Mouse (Mus musculus): ENCODE results near the gene Iqcn.

Iqcn gene

GRCm38 (mm10) chr8:70703287-70703686, at the start of gene Iqcn:
TSS of gene Iqcn (plus strand) at chr8:70703457.
- DNase-seq (ENCODE audit: extremely low spot score, low read depth, low spot score) = no peak

GRCm38 (mm10) chr8:70654121-70654520, 49.1 kb upstream of the Iqcn start:
- DNase-seq (ENCODE audit: extremely low spot score, low read depth, low spot score) = no peak

GRCm38 (mm10) chr8:70655469-70655868, 47.8 kb upstream of the Iqcn start:
- no peak for DNase-seq (ENCODE audit: extremely low spot score, low read depth, low spot score)

- no peak for DNase-seq (ENCODE audit: extremely low spot score, low read depth, low spot score)
Measured at GRCm38 (mm10) chr8:70656193-70656790, 47.0 kb upstream of the Iqcn start.

- no peak for DNase-seq (ENCODE audit: extremely low spot score, low read depth, low spot score)
Measured at GRCm38 (mm10) chr8:70657214-70657613, 46.0 kb upstream of the Iqcn start.

- no peak for DNase-seq (ENCODE audit: extremely low spot score, low read depth, low spot score)
Measured at GRCm38 (mm10) chr8:70657739-70658138, 45.5 kb upstream of the Iqcn start.

GRCm38 (mm10) chr8:70658897-70659603, 44.2 kb upstream of the Iqcn start:
- no peak for DNase-seq (ENCODE audit: extremely low spot score, low read depth, low spot score)

GRCm38 (mm10) chr8:70659604-70660272, 43.5 kb upstream of the Iqcn start:
- DNase-seq (ENCODE audit: extremely low spot score, low read depth, low spot score) = peak; percentile 68

- no peak for DNase-seq (ENCODE audit: extremely low spot score, low read depth, low spot score)
Measured at GRCm38 (mm10) chr8:70660273-70660725, 43.0 kb upstream of the Iqcn start, which contains the start of gene Pgpep1. TSS of gene Pgpep1 (minus strand) at chr8:70660388.

- DNase-seq (ENCODE audit: extremely low spot score, low read depth, low spot score) = no peak
Measured at GRCm38 (mm10) chr8:70663691-70664090, 39.6 kb upstream of the Iqcn start.

GRCm38 (mm10) chr8:70664631-70665030, 38.6 kb upstream of the Iqcn start:
- no peak for DNase-seq (ENCODE audit: extremely low spot score, low read depth, low spot score)

- DNase-seq (ENCODE audit: extremely low spot score, low read depth, low spot score) = no peak
Measured at GRCm38 (mm10) chr8:70665599-70665998, 37.7 kb upstream of the Iqcn start.

- no peak for DNase-seq (ENCODE audit: extremely low spot score, low read depth, low spot score)
Measured at GRCm38 (mm10) chr8:70667071-70667470, 36.2 kb upstream of the Iqcn start.

GRCm38 (mm10) chr8:70671615-70672324, 31.5 kb upstream of the Iqcn start:
- no peak for DNase-seq (ENCODE audit: extremely low spot score, low read depth, low spot score)

GRCm38 (mm10) chr8:70672325-70673078, 30.8 kb upstream of the Iqcn start:
- no peak for DNase-seq (ENCODE audit: extremely low spot score, low read depth, low spot score)

- peak; percentile 98 for DNase-seq (ENCODE audit: extremely low spot score, low read depth, low spot score)
Measured at GRCm38 (mm10) chr8:70673079-70673856, 30.0 kb upstream of the Iqcn start, which contains the start of gene Lsm4. TSS of gene Lsm4 (plus strand) at chr8:70673248.

GRCm38 (mm10) chr8:70674109-70674508, 29.1 kb upstream of the Iqcn start:
- no peak for DNase-seq (ENCODE audit: extremely low spot score, low read depth, low spot score)

GRCm38 (mm10) chr8:70674716-70675115, 28.5 kb upstream of the Iqcn start:
- no peak for DNase-seq (ENCODE audit: extremely low spot score, low read depth, low spot score)

GRCm38 (mm10) chr8:70675336-70675735, 27.9 kb upstream of the Iqcn start:
- no peak for DNase-seq (ENCODE audit: extremely low spot score, low read depth, low spot score)

All from hindlimb bud, embryonic 11.5 days (tissue).